Comparison of ENCODE assay signal across 21 mouse cellular contexts in the genomic region with DNA sequence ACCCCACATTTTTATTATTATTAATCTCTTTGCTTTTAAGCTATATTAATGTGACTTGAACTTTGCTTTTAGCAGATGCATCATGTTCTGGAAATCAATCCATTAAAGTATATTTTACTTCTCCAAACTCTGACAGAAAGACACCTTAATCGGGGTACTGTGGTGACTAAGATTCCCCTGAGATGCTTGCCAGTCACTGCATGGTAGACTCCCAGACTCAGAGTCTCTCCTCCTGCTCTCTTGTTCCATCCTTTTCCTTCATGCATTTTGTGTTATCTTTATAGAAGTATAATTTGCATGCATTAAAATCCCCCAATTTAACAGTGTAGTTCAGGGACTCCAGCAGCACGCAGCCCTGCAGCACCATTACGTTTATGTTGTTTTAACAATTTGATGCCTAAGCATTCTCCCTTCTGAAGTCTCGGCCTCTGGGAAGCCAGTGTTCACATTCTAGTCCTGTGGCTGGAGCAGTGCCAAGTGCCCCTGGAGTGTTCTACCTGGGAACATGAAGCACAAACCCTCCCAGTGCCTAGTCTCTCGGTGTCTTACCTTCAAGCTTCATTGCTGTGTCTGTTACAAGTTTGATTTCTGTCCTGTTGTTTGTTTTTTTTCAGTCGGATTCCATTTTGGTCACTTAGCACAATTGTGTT.
"Had no signal": no experiment of that assay in that cellular context is flagged by ENCODE, and none has a peak within 500 bp of the region (broad histone marks: within the 10 kb centered on the region; RNA-seq: fewer than 3 reads in every experiment).

No protein-coding gene starts in this region.

- DNase-seq: left cerebral cortex, postnatal 4 days; liver, postnatal 0 days; lung, embryonic 14.5 days; right cerebral cortex, adult 18-20 months; right cerebral cortex, postnatal 14 days; right cerebral cortex, postnatal 4 days; thymus, adult 2 months; thymus, postnatal 14 days; thymus, postnatal 4 days had no signal

- H3K36me3 ChIP-seq: kidney, embryonic 15.5 days; limb, embryonic 12.5 days; limb, embryonic 15.5 days; midbrain, embryonic 12.5 days; midbrain, embryonic 15.5 days; neural tube, embryonic 12.5 days; neural tube, embryonic 15.5 days had no signal

- H3K9me3 ChIP-seq: kidney, embryonic 15.5 days; limb, embryonic 12.5 days; limb, embryonic 15.5 days; midbrain, embryonic 12.5 days; midbrain, embryonic 15.5 days; neural tube, embryonic 12.5 days; neural tube, embryonic 15.5 days had no signal

- H3K4me1 ChIP-seq: kidney, embryonic 15.5 days; limb, embryonic 12.5 days; limb, embryonic 15.5 days; midbrain, embryonic 15.5 days; neural tube, embryonic 12.5 days; neural tube, embryonic 15.5 days had no signal

- H3K4me2 ChIP-seq: kidney, embryonic 15.5 days; limb, embryonic 12.5 days; limb, embryonic 15.5 days; liver, embryonic 11.5 days; lung, embryonic 14.5 days; midbrain, embryonic 12.5 days; midbrain, embryonic 15.5 days; neural tube, embryonic 12.5 days; neural tube, embryonic 15.5 days had no signal

- ATAC-seq: liver, postnatal 0 days; lung, postnatal 0 days; midbrain, embryonic 15.5 days had no signal

- H3K4me3 ChIP-seq: kidney, embryonic 15.5 days; limb, embryonic 12.5 days; limb, embryonic 15.5 days; midbrain, embryonic 12.5 days; midbrain, embryonic 15.5 days; neural tube, embryonic 12.5 days; neural tube, embryonic 15.5 days had no signal

- H3K9ac ChIP-seq: kidney, embryonic 15.5 days; limb, embryonic 12.5 days; limb, embryonic 15.5 days; liver, embryonic 14.5 days; liver, postnatal 0 days; lung, embryonic 14.5 days; midbrain, embryonic 12.5 days; midbrain, embryonic 15.5 days; neural tube, embryonic 12.5 days; neural tube, embryonic 15.5 days had no signal

- H3K27ac ChIP-seq: kidney, embryonic 15.5 days; limb, embryonic 12.5 days; limb, embryonic 15.5 days; liver, embryonic 14.5 days; macrophage; midbrain, embryonic 12.5 days; midbrain, embryonic 15.5 days; neural tube, embryonic 12.5 days; neural tube, embryonic 15.5 days; stomach, postnatal 0 days had no signal

- H3K27me3 ChIP-seq: kidney, embryonic 15.5 days; limb, embryonic 12.5 days; limb, embryonic 15.5 days; midbrain, embryonic 12.5 days; midbrain, embryonic 15.5 days; neural tube, embryonic 12.5 days; neural tube, embryonic 15.5 days had no signal
